Mouse (Mus musculus): Measurements from ENCODE around the gene Zfp579. TPM values are rescaled to one million over a fixed set of nuclear protein-coding genes. Genes with fewer than 3 reads are reported as not detected.

The Zfp579 gene
- polyA plus RNA-seq, 1 experiment, result 0.15 TPM

GRCm38 (mm10) chr7:4999876-5000275, 3.9 kb upstream of the Zfp579 start:
- no peak for TF ChIP-seq TAL1 (IDR thresholded peaks at IDR 0.05; ENCODE audit: low read length)
- TF ChIP-seq GATA1 (IDR thresholded peaks at IDR 0.05; ENCODE audit: low read length), result no peak
- no peak overlapping the region for H3K4me3 ChIP-seq (replicated peaks)
- H3K9me3 ChIP-seq (ENCODE audit: control insufficient read depth, low read length), result peaks cover 10% of the 10 kb centered on the region
- no peaks in the 10 kb centered on the region for H3K4me1 ChIP-seq (ENCODE audit: control insufficient read depth)
- no peaks in the 10 kb centered on the region for H3K36me3 ChIP-seq (ENCODE audit: control insufficient read depth)
- peaks cover 20% of the 10 kb centered on the region for H3K27me3 ChIP-seq (ENCODE audit: control insufficient read depth)

GRCm38 (mm10) chr7:4996934-4997333, 976 bp upstream of the Zfp579 start:
- Histone ChIP-seq H3K4me3 (replicated peaks) (no peak overlapping the region), H3K9me3 (ENCODE audit: control insufficient read depth, low read length) (peaks cover 18% of the 10 kb centered on the region), H3K36me3 (ENCODE audit: control insufficient read depth) (peaks cover 5% of the 10 kb centered on the region; the same call in 1 of the 2 replicates), H3K4me1 (ENCODE audit: control insufficient read depth) (no peaks in the 10 kb centered on the region), H3K27me3 (ENCODE audit: control insufficient read depth) (peaks cover 46% of the 10 kb centered on the region)
- no peak for TF ChIP-seq GATA1 (IDR thresholded peaks at IDR 0.05; ENCODE audit: low read length)
- TF ChIP-seq TAL1 (IDR thresholded peaks at IDR 0.05; ENCODE audit: low read length), result no peak

- TF ChIP-seq GATA1 (IDR thresholded peaks at IDR 0.05; ENCODE audit: low read length), result no peak
- TF ChIP-seq TAL1 (IDR thresholded peaks at IDR 0.05; ENCODE audit: low read length), result no peak
- peaks cover 46% of the 10 kb centered on the region for H3K27me3 ChIP-seq (ENCODE audit: control insufficient read depth)
These were observed 523 bp downstream of the Zfp579 start for GRCm38 (mm10) chr7:4995268-4996002.

GRCm38 (mm10) chr7:4993999-4994788, 1.8 kb downstream of the Zfp579 start:
- Histone ChIP-seq H3K36me3 (ENCODE audit: control insufficient read depth) (peaks cover 5% of the 10 kb centered on the region; the same call in 1 of the 2 replicates), H3K9me3 (ENCODE audit: control insufficient read depth, low read length) (peaks cover 18% of the 10 kb centered on the region), H3K4me1 (ENCODE audit: control insufficient read depth) (no peaks in the 10 kb centered on the region), H3K27me3 (ENCODE audit: control insufficient read depth) (peaks cover 46% of the 10 kb centered on the region), H3K4me3 (replicated peaks) (no peak overlapping the region)
- TF ChIP-seq TAL1 (IDR thresholded peaks at IDR 0.05; ENCODE audit: low read length), result no peak
- TF ChIP-seq GATA1 (IDR thresholded peaks at IDR 0.05; ENCODE audit: low read length), result no peak

More at GRCm38 (mm10) chr7:4995268-4996002, 523 bp downstream of the Zfp579 start:
- H3K4me1 ChIP-seq (ENCODE audit: control insufficient read depth), result no peaks in the 10 kb centered on the region
- peaks cover 5% of the 10 kb centered on the region; the same call in 1 of the 2 replicates for H3K36me3 ChIP-seq (ENCODE audit: control insufficient read depth)
- H3K9me3 ChIP-seq (ENCODE audit: control insufficient read depth, low read length), result peaks cover 18% of the 10 kb centered on the region
- H3K4me3 ChIP-seq (replicated peaks), result peak overlapping the region; percentile 53

- H3K36me3 ChIP-seq (ENCODE audit: control insufficient read depth), result peaks cover 5% of the 10 kb centered on the region; the same call in 1 of the 2 replicates
- peaks cover 18% of the 10 kb centered on the region for H3K9me3 ChIP-seq (ENCODE audit: control insufficient read depth, low read length)
- peaks cover 46% of the 10 kb centered on the region for H3K27me3 ChIP-seq (ENCODE audit: control insufficient read depth)
- no peaks in the 10 kb centered on the region for H3K4me1 ChIP-seq (ENCODE audit: control insufficient read depth)
- no peak overlapping the region for H3K4me3 ChIP-seq (replicated peaks)
- TF ChIP-seq TAL1 (IDR thresholded peaks at IDR 0.05; ENCODE audit: low read length), result no peak
- no peak for TF ChIP-seq GATA1 (IDR thresholded peaks at IDR 0.05; ENCODE audit: low read length)
These were observed 2.5 kb downstream of the Zfp579 start for GRCm38 (mm10) chr7:4993347-4993998.

GRCm38 (mm10) chr7:4988250-4988649, 7.7 kb downstream of the Zfp579 start:
- Histone ChIP-seq H3K4me3 (replicated peaks) (no peak overlapping the region), H3K9me3 (ENCODE audit: control insufficient read depth, low read length) (peaks cover 4% of the 10 kb centered on the region), H3K4me1 (ENCODE audit: control insufficient read depth) (no peaks in the 10 kb centered on the region), H3K36me3 (ENCODE audit: control insufficient read depth) (peaks cover under 1% of the 10 kb centered on the region; the same call in 1 of the 2 replicates), H3K27me3 (ENCODE audit: control insufficient read depth) (peaks cover 9% of the 10 kb centered on the region)
- TF ChIP-seq GATA1 (IDR thresholded peaks at IDR 0.05; ENCODE audit: low read length) (no peak), TAL1 (IDR thresholded peaks at IDR 0.05; ENCODE audit: low read length) (no peak)

GRCm38 (mm10) chr7:4976832-4977231, 19.1 kb downstream of the Zfp579 start:
- Histone ChIP-seq H3K9me3 (ENCODE audit: control insufficient read depth, low read length) (peaks cover 3% of the 10 kb centered on the region; the same call in 1 of the 2 replicates), H3K36me3 (ENCODE audit: control insufficient read depth) (no peaks in the 10 kb centered on the region), H3K4me3 (replicated peaks) (no peak overlapping the region), H3K27me3 (ENCODE audit: control insufficient read depth) (peaks cover 3% of the 10 kb centered on the region), H3K4me1 (ENCODE audit: control insufficient read depth) (no peaks in the 10 kb centered on the region)
- no peak for TF ChIP-seq TAL1 (IDR thresholded peaks at IDR 0.05; ENCODE audit: low read length)
- no peak for TF ChIP-seq GATA1 (IDR thresholded peaks at IDR 0.05; ENCODE audit: low read length)

- Histone ChIP-seq H3K4me1 (ENCODE audit: control insufficient read depth) (no peaks in the 10 kb centered on the region), H3K9me3 (ENCODE audit: control insufficient read depth, low read length) (peaks cover 3% of the 10 kb centered on the region; the same call in 1 of the 2 replicates), H3K27me3 (ENCODE audit: control insufficient read depth) (peaks cover 3% of the 10 kb centered on the region), H3K4me3 (replicated peaks) (no peak overlapping the region), H3K36me3 (ENCODE audit: control insufficient read depth) (no peaks in the 10 kb centered on the region)
- TF ChIP-seq GATA1 (IDR thresholded peaks at IDR 0.05; ENCODE audit: low read length) (no peak), TAL1 (IDR thresholded peaks at IDR 0.05; ENCODE audit: low read length) (no peak)
These were observed 20.5 kb downstream of the Zfp579 start for GRCm38 (mm10) chr7:4975455-4975854.

Measured in erythroblast, embryonic 14.5 days (primary cell).